Mouse (Mus musculus) forebrain, embryonic 16.5 days (tissue): Measurements from ENCODE around the gene Chrm3. TPM values are rescaled to one million over a fixed set of nuclear protein-coding genes. Genes with fewer than 3 reads are reported as not detected.
A peak's percentile ranks its signal among the peaks of the same experiment; 100 is the strongest.

Experiments
- ATAC-seq: fragments of 200-750 bp; cut with Nextera tagmentation; 2 replicates; pipeline ENCODE4 v1.8.0; 2017; ENCODE audit warnings: mild to moderate bottlenecking, moderate library complexity
- H3K27ac ChIP-seq: fragments of 300-500 bp; sonication (generic); 2 replicates; pipeline ENCODE4 v1.5.1; 2014; ENCODE audit warnings: low read length, control low read depth
- H3K27me3 ChIP-seq: fragments of 300-500 bp; sonication (generic); replicated peaks from 2 replicates; pipeline ENCODE4 v1.6.1; 2014; ENCODE audit warnings: low read length; ENCODE audit not compliant: control insufficient read depth, insufficient read depth
- H3K36me3 ChIP-seq: fragments of 300-500 bp; sonication (generic); 2 replicates; pipeline ENCODE4 v1.6.1; 2014; ENCODE audit not compliant: control insufficient read depth, insufficient read depth
- H3K4me1 ChIP-seq: fragments of 300-500 bp; sonication (generic); replicated peaks from 2 replicates; pipeline ENCODE4 v1.6.1; 2014; ENCODE audit warnings: low read length; ENCODE audit not compliant: control insufficient read depth, insufficient read depth
- H3K4me2 ChIP-seq: fragments of 300-500 bp; sonication (generic); 2 replicates; pipeline ENCODE4 v1.6.1; 2014; ENCODE audit warnings: mild to moderate bottlenecking, low read length, control low read depth
- H3K4me3 ChIP-seq: fragments of 300-500 bp; sonication (generic); replicated peaks from 2 replicates; pipeline ENCODE4 v1.5.1; 2014; ENCODE audit warnings: mild to moderate bottlenecking, low read length, control low read depth
- H3K9ac ChIP-seq: fragments of 300-500 bp; sonication (generic); replicated peaks from 2 replicates; pipeline ENCODE4 v1.6.1; 2014; ENCODE audit warnings: low read depth, low read length, control low read depth
- H3K9me3 ChIP-seq: fragments of 300-500 bp; sonication (generic); 2 replicates; pipeline ENCODE4 v1.6.1; 2016; ENCODE audit warnings: low read length; ENCODE audit not compliant: control insufficient read depth
- WGBS: fragments of 180-500 bp; shearing (Covaris S2); extraction: QIAGEN DNeasy Blood & Tissue Kit; methylation state at CpG from one replicate; pipeline ENCODE4 v1.1.7; 2014; 5-methylcytosine and 5-hydroxymethylcytosine counted together
- polyA plus RNA-seq: library from polyadenylated mRNA; unstranded; fragments of >200 nt; fragmentation: Nextera tagmentation; extraction: Ambion mirVana; gene quantifications from 2 replicates; pipeline ENCODE4 v1.2.1, GENCODE M21; 2015

Gene Chrm3
- polyA plus RNA-seq, 1 experiment from 2014 or later: 2.2 TPM

DNA sequence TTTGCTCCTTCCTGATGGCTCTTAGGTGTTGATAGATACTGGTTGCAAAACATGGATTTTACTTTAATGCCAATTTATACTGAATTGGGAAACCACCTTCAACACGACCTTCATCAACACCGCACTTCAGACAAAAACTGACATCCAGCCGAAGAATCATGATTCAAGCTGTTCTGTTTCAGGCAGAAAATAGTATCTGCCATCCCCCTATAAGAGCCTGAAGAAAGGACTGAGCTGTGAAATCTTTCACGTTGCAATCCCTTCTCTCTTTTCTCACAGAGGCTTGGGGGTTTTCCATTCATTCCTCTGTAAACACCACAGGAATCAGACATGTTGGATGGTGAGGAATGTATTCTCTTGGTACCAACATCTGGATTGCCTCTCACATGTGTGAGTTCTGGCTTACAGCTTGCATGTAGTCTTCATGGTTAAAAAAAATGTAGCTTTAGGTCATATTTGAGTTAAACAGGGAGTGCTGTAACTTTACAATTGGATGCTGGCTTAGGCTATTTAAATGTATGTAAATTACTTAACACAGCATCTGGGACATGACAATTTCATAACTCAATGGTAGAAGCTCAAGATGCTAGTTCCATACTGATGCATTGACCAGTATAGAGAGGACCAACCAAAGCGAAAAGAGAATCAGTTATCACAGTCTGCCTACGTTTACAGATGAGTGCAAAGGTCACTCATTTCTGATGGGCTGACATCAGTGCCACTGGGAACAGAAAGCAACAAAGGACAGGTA, 161.3 kb downstream of the Chrm3 start:
- H3K4me2 ChIP-seq: no peak overlapping the region
- ATAC-seq: no peak
- H3K4me3 ChIP-seq: no peak overlapping the region
- H3K27me3 ChIP-seq: no peaks in the 10 kb centered on the region
- 81% methylated on average over 6 of the region's 6 CpGs for WGBS
- no peak overlapping the region for H3K27ac ChIP-seq
- H3K9me3 ChIP-seq: no peaks in the 10 kb centered on the region
- no peaks in the 10 kb centered on the region for H3K4me1 ChIP-seq
- no peak overlapping the region for H3K9ac ChIP-seq
- H3K36me3 ChIP-seq: no peaks in the 10 kb centered on the region

DNA sequence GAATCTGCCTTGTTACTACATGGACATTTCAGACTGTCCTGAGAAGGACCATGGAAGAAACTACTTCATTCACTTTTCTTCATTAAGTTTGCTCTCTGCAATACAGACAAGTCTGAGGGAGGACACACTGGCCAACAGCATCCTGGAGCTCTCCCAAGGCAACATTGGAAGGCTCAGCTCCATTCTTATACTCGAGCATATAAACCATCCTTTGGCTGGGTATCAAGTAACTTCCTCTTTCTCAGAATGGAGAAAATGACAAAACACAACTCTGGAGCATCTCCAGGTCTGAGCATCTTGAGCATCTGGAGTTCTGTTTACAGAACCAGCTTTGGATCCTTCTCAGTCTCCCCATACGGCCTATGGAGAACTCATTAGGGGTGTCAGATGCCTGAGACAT, 170.8 kb downstream of the Chrm3 start:
- H3K9ac ChIP-seq: no peak overlapping the region
- no peak overlapping the region for H3K27ac ChIP-seq
- H3K36me3 ChIP-seq: no peaks in the 10 kb centered on the region
- no peaks in the 10 kb centered on the region for H3K27me3 ChIP-seq
- no peak overlapping the region for H3K4me2 ChIP-seq
- no peaks in the 10 kb centered on the region for H3K9me3 ChIP-seq
- H3K4me3 ChIP-seq: no peak overlapping the region
- WGBS: 56% methylated on average over 2 of the region's 2 CpGs
- no peaks in the 10 kb centered on the region for H3K4me1 ChIP-seq
- no peak for ATAC-seq

DNA sequence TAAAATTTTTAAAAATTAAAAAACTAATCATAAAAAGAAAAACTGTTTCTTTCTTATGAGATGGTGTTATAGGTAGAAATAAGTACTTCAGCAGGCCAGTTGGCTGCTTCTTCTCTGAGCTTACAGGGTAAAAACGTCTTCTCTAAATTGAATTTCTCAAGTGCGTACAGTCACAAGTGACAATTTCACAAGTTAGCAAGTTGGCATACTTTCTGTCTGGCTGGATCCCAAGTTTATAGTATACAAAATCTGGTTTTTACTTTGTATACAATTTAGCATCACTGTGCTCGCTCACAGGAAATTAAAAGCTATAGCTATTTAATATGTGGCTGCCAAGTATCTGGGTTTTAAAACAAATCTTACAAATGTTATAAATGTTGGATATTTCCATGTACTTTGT, 172.7 kb downstream of the Chrm3 start:
- H3K9me3 ChIP-seq: no peaks in the 10 kb centered on the region
- 82% methylated on average over 3 of the region's 3 CpGs for WGBS
- peak; percentile 65 for ATAC-seq
- H3K4me3 ChIP-seq: no peak overlapping the region
- H3K27ac ChIP-seq: no peak overlapping the region
- H3K27me3 ChIP-seq: no peaks in the 10 kb centered on the region
- H3K4me1 ChIP-seq: no peaks in the 10 kb centered on the region
- no peaks in the 10 kb centered on the region for H3K36me3 ChIP-seq
- no peak overlapping the region for H3K9ac ChIP-seq
- no peak overlapping the region for H3K4me2 ChIP-seq

DNA sequence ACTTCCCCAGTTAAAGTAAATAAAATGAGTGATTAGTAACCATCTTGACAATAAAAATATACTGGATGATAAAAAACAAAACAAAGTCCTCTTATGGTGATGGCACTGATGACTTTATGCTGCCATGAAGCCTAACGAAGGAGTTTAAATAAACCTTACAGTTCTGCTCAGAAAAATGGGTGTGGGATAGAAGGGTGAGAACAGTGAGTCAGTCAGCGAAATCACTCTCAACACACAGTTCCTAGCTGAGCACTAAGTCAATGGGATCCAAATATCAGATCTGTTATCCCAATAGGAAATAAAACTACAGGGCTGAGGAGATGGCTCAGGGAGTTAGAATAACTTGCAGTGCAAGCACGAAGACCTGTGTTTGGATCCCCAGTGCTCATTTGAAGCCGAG, 176.8 kb downstream of the Chrm3 start:
- no peaks in the 10 kb centered on the region for H3K27me3 ChIP-seq
- H3K9me3 ChIP-seq: no peaks in the 10 kb centered on the region
- ATAC-seq: no peak
- no peak overlapping the region for H3K27ac ChIP-seq
- H3K4me2 ChIP-seq: no peak overlapping the region
- H3K4me3 ChIP-seq: no peak overlapping the region
- WGBS: 91% methylated on average over 4 of the region's 4 CpGs
- no peaks in the 10 kb centered on the region for H3K4me1 ChIP-seq
- H3K9ac ChIP-seq: no peak overlapping the region
- no peaks in the 10 kb centered on the region for H3K36me3 ChIP-seq

DNA sequence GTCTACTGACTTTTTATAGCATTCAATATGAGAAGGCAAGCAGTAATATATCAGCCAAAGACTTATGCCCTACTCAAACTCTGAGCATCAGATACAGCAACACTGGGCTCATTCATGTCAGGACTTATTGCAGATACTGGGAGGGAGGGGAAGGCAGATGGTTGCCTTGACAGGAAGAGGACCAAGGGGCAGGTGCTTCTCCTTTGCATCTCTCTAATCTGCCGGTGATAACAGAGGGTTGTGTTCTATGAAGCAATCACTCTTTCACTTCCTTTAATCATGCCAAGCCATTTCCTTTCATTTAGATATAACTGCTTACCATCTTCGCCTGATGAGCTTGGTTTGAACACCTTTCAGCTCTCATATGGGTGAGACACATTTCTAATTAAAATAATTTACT, 177.9 kb downstream of the Chrm3 start:
- Histone ChIP-seq H3K27ac (no peak overlapping the region), H3K4me3 (no peak overlapping the region), H3K4me2 (no peak overlapping the region), H3K9ac (no peak overlapping the region), H3K36me3 (no peaks in the 10 kb centered on the region), H3K9me3 (no peaks in the 10 kb centered on the region), H3K4me1 (no peaks in the 10 kb centered on the region), H3K27me3 (no peaks in the 10 kb centered on the region)
- 85% methylated on average over 2 of the region's 2 CpGs for WGBS
- ATAC-seq: no peak

DNA sequence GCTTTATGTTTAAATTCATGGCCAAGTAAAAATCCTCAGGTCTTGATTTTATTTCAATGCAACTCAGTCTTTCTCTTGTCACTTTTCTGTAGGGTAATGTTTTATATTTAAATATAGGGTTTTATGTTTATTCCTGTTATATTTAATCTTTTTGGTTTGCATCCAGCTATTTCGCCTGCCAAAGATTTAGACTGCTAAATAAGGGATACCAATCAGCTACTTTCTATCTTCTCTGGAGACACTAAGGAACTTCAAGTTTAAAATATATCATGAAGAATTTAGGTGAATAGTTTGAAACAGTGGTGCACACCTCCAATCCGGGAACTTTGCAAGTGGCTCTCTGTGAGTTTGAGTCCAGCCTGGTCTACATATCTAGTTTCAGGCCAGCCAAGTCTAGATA, 190.1 kb downstream of the Chrm3 start:
- 89% methylated on average over 2 of the region's 2 CpGs for WGBS
- Histone ChIP-seq H3K4me2 (no peak overlapping the region), H3K9ac (no peak overlapping the region), H3K36me3 (no peaks in the 10 kb centered on the region), H3K27ac (no peak overlapping the region), H3K4me3 (no peak overlapping the region), H3K9me3 (no peaks in the 10 kb centered on the region), H3K27me3 (no peaks in the 10 kb centered on the region), H3K4me1 (no peaks in the 10 kb centered on the region)
- ATAC-seq: no peak

DNA sequence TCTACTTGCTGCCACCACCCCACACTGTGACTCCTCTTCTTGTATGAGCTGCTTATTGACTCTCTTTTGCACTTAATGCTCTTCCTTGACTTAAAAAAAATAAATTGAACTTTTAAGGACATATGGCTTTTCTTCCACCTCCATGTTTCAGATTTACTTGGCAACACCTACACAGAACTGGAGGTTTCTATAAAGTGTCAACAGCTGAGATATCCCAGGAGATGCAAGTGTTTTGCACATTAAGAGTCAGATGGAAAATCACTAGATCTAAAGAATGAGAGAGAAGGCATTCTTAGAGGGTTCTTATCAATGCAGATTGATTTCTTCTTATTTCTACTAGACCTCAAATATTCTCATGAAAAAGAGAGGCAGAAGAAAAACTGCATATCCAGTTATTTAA, 197.3 kb downstream of the Chrm3 start:
- Histone ChIP-seq H3K4me3 (no peak overlapping the region), H3K27me3 (no peaks in the 10 kb centered on the region), H3K9me3 (no peaks in the 10 kb centered on the region), H3K4me2 (no peak overlapping the region), H3K4me1 (no peaks in the 10 kb centered on the region), H3K9ac (no peak overlapping the region), H3K36me3 (no peaks in the 10 kb centered on the region), H3K27ac (no peak overlapping the region)
- no peak for ATAC-seq

DNA sequence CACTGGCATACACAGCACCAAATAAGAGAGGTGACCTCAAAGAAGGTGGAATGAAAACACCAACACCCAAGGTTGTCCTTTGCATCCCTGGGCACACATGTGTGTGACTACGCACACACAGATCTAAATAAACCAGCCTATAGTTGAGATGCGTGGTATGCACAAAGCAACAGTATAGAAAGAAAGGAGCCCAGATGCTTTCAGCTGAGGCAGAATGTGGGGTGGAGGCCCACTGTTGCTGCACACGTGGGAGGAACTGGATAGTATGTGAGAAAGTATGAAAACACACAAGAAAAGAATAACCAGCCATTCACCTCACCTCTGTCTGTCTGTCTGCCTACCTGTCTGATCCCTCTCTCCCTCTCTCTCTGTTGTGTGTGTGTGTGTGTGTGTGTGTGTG, 203.2 kb downstream of the Chrm3 start:
- no peak overlapping the region for H3K27ac ChIP-seq
- WGBS: 96% methylated on average over 3 of the region's 3 CpGs
- H3K27me3 ChIP-seq: no peaks in the 10 kb centered on the region
- H3K4me2 ChIP-seq: no peak overlapping the region
- no peak overlapping the region for H3K9ac ChIP-seq
- no peak overlapping the region for H3K4me3 ChIP-seq
- no peaks in the 10 kb centered on the region for H3K36me3 ChIP-seq
- no peaks in the 10 kb centered on the region for H3K4me1 ChIP-seq
- ATAC-seq: no peak
- no peaks in the 10 kb centered on the region for H3K9me3 ChIP-seq

DNA sequence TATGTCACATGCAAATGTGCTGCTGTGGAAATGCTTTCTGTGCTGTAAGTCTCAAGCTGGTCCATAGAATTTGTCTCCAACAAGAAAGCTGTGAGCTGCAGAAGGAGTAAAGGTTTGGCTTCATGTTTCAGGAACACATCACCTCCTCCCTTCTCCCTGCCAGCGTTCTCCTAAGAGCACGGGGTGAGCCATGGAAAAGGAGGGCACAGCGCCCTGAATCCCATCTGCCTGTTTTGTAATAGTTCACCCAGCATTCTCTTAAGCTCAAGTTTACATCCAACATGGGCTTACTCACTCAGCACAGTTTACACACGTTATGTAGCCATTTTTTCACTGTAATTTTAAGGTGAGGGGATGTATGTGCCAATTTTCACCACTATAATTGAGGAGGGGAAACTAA, 220.1 kb downstream of the Chrm3 start:
- Histone ChIP-seq H3K4me3 (no peak overlapping the region), H3K27me3 (no peaks in the 10 kb centered on the region), H3K36me3 (no peaks in the 10 kb centered on the region), H3K4me2 (no peak overlapping the region), H3K27ac (no peak overlapping the region), H3K4me1 (no peaks in the 10 kb centered on the region), H3K9me3 (no peaks in the 10 kb centered on the region), H3K9ac (no peak overlapping the region)
- ATAC-seq: no peak
- 67% methylated on average over 4 of the region's 4 CpGs for WGBS

DNA sequence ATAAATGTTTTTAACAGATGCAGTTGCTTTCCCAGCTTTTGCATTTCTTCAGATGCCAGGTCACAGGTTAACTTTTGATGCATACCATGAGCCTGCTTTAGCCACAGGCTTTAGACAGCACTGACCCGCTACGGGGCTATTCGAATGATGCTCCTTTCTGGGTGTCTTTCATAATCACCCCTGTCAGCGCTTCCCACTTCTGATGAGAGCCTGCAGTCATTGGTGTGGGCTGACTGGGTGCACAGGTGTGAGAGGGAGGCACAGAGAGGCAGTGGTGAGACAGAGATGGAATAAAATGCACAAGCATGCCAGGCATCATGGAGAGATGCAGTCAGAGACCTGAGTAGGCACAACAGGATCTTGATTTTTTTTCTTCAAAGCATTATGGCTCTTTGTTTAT, 221.8 kb downstream of the Chrm3 start:
- no peak overlapping the region for H3K27ac ChIP-seq
- no peak overlapping the region for H3K4me2 ChIP-seq
- 94% methylated on average over 4 of the region's 4 CpGs for WGBS
- no peaks in the 10 kb centered on the region for H3K27me3 ChIP-seq
- no peaks in the 10 kb centered on the region for H3K4me1 ChIP-seq
- ATAC-seq: no peak
- H3K36me3 ChIP-seq: no peaks in the 10 kb centered on the region
- H3K9me3 ChIP-seq: no peaks in the 10 kb centered on the region
- no peak overlapping the region for H3K9ac ChIP-seq
- no peak overlapping the region for H3K4me3 ChIP-seq
